Mouse (Mus musculus) telencephalon, adult 2 months (tissue): ENCODE measurements around the gene 1810055G02Rik.

Experiments used
- DNase-seq: peaks from one replicate; pipeline ENCODE4 v3.0.0-alpha.2; 2011; ENCODE audit warnings: low read depth, low spot score

1810055G02Rik gene

DNA sequence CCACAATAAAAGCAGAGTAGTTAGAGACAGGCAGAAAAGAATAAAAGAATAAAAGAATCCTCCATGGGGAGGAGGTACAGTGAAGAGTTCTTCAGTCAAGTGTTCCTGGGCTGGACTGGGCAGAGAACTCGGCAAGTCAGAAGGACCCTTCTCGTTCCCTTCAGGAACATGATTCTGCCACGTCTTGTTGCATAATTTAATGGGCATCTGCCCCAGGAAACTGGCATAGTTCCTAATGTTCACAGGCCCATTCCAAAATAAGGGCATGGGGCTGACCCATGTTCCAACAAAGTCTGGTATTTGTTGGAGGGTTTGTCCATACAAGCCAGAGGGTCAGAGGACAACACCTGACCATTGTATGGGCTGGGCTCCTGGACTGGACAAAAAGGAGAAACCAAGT lies 13.1 kb upstream of the 1810055G02Rik start:
- no peak for DNase-seq

DNA sequence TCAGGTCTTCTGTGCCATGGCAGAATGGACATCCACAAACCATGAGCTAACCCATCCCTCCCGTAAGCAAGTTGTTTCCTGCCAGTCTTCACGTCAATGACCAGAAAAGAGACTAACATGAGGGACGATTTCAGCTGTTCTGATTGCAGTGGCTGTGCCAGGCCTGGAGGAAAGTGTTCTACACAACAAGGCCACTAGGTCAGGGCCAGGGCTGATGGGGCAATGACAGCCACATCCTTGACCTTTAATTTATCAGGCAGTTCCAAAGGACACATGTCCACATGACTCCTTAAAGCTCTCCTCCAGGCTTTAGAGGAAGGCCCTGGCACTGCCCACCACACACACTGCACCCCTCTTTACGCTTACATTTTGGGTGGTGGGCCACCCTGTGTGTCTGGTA lies 12.6 kb upstream of the 1810055G02Rik start:
- no peak for DNase-seq

DNA sequence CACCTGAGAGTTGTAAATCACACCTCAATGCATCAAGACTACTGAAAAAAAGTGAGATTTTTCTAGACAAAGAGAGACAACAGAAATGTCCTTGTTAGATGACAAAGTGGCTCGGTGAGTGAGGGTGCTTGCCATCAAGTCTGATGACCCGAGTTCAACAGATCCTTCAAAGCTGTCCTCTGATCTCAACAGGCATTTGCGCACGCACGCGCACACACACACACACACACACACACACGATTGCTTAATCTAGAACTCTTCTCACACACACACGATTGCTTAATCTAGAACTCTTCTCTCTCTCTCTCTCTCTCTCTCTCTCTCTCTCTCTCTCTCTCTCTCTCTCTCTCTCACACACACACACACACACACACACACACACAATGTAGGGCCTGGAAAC lies 12.1 kb upstream of the 1810055G02Rik start:
- no peak for DNase-seq

DNA sequence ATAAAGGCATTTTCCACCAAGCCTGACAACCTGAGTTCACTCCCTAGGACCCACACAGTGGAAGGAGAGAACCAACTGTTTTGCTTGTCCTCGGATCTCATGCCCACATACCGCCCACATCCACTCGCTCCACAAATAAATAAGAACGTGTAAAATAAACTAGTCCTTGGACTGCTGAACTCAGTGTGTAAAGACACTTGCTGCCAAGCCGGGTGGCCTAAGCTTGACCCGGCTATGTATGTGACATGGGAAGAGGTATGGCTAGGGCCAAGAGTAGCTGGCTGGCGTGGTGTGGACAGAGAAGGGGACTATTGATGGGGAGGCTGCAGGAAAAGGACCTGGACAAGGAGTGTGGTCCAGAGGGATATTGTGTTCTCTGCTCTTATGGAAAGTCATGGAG lies 10.1 kb upstream of the 1810055G02Rik start:
- no peak for DNase-seq

DNA sequence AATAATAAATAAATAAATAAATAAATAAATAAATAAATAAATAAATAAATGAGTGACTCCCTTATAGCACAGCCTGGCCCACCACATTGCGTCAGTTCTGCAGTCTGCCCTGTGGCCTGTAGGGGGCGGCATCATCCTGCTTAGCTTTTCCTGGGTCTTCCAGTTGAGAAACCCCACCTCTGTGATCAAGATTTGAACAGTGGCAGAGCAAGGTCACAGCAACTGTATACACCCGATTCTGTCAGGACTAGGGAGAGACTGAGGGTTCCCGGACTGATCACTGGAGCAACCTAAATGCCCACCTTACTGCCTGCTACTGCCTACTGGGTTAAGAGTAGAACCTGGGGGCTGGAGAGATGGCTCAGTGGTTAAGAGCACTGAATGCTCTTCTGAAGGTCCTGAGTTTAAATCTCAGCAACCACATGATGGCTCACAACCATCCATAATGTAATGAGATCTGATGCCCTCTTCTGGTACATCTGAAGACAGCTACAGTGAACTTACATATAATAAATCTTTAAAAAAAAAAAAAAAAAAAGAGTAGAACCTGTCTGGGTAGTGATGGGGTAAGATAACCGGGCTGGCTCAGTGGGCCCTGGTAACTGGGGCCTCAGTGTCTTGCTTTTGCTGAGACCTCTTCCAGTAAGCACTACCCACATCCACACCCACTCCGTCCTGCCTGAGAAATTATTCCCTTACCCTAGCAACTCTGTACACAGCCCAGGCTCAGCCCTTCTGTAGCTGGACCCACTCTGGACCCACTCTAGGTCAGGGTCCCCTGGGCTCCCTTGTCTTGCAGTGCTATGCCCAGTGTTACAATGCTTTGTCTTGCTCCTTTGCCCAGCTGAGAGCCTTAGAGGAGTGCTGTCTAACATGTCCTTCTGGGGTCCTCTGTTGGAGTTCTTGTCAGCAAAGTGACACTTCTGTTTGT lies 8.3 kb upstream of the 1810055G02Rik start:
- DNase-seq, result no peak

DNA sequence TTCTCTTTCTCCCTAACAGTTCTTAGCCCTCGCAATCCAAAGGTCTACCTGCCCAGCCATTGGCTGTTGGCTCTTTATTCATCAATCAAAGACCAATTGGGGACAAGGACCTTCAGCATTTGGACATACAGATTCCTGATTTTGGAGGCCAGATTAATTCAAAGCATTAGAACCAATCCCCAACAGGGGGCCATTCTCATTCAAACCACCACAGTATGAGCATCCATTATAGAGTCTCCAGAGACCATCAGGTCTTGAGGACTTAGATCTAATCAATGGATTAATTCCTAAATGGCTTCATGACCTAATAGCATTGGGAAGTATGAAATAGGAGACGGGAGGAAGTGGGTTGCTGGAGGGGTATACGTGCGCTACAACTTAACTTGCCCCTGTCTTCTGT lies 5.6 kb upstream of the 1810055G02Rik start:
- DNase-seq, result no peak

DNA sequence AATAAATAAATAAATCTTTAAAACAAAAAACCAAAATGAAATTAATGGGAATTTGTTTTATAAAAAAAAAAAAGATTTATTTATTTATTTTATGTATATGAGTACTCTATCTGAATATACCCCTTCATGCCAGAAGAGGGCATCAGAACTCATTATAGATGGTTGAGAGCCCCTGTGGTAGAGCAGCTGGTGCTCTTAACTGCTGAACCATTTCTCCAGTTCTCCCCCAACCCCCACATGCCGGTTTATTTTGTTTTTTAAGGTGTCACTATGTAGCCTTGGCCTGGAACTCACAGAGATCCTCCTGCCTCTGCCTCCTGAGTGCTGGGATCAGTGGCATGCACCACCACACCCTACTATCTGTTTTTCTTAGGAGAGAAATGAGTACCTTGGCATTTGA lies 1.8 kb upstream of the 1810055G02Rik start:
- DNase-seq, result no peak

DNA sequence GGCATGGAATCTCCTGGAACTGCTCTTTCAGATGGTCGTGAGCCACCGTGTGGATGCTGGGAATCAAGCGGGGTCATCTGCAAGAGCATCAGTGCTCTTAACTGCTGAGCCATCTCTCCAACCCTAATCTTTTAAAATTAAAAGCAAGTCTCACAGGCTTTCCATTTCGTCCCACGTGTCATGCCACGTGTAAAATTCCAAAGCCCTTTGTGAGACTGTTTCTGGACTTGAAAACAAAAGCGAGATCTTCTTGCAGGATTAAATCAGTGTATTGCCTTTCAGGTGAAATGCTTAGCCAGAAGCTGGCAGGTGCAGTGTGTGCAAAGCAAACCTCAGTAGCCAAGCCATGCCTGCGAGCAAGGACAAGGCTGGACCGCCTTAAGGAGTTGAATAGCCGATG lies 540 bp upstream of the 1810055G02Rik start:
- no peak for DNase-seq

DNA sequence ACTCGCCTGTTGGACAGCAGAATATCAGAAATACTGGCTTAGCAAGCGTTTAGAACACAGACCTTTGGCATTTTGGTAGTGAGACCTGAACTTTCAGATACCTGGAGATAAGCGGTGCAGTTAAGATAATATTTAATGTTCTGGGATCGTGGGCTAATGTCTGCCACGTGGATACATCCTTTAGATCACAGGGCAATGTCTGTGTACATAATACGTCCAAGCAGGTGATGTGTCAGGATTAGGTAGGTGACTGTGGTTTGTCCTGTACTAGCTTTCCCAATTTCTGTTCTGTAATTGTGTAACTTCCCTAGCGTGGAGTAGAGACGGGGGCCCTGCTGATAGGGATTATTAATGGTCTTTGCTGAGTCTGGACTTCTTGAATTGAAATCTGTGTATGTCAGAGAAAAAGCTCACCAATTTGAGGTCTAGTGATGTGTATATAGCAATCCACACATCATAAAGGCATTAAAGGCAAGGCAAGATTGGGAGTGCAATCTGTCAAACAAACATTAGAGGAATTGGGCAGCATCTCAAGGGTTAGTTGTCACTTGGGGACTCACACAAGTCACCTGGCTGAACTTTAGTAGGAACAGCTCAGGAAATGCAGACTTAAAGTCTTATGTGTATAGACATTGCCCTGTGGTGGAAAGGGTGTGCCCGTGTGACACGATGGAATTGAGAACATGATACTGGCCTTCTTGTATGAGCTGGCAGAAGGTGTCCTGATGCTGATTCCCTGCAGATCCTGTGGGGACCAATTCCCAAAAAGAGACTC lies 1.1 kb downstream of the 1810055G02Rik start:
- DNase-seq, result no peak

DNA sequence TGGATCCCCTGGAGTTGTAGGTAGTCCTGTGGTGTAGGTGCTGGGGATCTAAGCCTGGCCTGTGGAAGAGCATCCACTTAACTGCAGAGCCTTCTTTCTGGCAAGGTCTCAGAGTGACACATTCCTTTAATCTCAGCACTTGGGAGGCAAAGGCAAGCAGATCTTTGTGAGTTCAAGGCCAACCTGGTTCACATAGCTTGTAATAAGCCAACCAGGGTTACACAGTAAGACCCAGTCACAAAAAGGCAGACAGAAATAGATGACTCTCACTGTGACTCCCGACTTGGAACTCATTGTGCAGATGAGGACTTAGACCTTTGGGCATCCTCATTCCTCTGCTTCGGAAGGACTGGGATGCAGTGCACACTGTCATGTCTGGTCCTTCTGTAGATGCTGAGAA lies 2.3 kb downstream of the 1810055G02Rik start:
- DNase-seq, result no peak

DNA sequence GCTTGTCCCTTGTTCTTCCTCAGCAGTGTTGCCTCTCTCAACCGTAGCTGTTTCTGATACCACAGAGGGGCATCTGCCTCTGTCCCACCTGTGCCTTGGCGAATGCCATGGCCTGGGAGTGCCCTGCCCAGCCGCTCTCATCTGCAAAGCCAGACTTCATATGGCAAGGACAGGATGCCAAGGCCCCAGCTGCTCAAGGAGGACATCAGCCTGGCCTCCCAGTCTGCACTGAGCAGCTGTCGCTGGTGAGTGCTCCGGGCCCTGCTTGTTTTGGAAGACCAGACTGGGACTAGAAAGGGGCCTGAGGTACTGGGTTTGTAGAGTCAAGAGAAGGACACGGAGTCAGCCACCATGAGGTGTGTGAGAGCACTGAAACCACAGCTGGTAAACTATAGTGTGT lies 6.3 kb downstream of the 1810055G02Rik start:
- DNase-seq, result no peak

DNA sequence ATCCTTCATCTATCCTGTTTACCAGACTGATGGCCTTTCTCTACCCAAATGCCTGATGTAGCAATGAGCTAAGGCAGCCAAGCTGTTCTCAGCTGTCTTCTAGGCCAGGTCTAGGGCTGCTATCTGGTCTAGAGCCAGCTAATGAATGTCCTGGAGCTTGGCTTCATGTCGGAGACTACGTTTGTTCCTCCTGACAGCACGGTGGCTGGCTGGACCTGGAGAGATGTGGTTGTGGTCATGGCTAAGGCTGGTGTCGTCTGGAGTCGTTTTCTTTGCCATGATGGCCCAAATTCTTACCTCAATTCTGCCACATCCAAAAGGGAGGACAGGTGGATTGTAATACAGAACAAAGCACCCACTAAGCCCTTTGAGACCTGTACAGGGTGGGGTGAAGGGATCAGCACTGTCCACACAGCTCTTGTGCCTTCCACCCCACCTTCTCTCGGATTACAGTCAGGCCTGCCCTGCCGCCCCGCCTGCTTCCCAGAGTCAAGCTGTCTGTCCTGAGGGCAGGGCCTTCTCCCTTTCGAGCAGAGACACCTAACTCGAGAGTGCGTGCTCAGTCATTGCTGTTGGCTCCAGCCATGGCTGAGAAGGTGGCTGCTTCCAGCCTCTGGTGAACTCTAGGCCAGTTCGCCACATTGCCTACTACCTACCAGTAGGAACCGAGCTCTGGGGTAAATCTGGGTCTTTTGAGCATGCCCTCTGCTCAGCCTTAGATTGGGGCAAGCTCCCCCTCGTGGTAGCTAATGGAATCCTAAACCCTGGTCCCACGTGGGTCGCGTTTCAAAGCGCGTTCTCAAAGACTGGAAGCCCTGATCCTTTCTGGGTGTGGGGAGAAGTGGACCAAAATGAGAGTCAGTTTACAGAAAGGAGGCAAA lies 10.6 kb downstream of the 1810055G02Rik start:
- peak; percentile 45 for DNase-seq

DNA sequence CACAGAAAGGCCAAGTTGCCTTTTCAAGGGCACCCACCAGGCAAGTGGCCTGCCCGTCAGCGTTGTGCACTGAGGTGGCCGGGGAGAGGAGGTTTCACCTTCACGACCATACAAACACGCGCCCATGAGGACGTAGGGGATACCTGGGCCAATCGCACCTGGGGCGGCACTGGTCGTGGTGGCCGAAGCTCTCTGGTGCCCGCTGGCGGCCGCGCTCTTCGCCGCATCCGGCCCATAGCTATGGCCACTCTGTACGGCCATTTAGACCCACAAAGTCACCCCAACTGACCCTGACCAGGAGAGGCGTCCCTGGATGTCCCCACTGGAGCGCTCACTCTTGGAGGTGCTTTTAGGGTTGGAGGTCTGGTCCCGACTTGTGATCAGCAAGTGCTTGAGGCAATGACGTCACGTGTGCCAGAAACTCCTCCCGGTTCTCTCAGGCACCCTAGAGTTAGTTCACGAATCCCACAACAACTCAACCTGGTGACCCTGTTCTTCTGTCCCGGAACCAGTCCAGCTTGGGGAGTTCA lies 11.3 kb downstream of the 1810055G02Rik start:
- DNase-seq, result peak; percentile 21

DNA sequence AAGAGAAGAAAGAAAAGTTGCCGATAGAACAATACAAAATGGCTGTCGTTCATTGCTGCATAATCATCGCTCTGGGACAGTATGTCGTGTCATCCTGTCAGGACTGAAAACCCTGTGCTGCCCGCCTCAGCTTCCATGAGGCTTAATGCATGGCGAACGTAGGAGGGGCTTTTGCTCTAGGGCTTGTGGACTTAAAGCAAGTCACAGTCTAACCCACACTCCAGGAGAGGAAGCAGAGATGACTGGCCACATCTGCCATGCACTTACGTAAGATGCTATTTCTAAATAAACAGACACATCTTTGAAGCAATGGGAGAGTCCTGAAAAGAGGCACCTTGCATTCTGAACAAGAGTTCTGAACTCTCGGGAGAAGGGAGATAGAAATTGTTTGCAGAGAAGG lies 15.1 kb downstream of the 1810055G02Rik start:
- no peak for DNase-seq

DNA sequence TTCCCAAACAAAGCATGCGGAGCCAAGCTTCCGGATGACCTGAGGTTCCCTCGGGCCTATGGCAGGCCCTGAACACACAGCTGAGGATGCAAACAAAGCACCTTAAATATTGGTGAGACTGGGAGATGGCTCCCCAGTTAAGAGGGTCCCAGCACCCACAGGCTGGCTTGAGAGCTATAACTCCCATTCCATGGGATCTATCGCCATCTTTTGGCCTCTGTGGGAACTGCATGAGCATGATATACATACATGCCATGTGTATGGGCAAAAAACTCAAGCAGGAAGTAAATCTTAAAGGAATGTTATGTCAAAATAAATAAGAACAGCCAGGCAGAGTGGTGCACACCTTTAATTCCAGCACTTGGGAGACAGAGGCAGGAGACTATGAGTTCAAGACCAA lies 15.8 kb downstream of the 1810055G02Rik start:
- DNase-seq, result no peak

DNA sequence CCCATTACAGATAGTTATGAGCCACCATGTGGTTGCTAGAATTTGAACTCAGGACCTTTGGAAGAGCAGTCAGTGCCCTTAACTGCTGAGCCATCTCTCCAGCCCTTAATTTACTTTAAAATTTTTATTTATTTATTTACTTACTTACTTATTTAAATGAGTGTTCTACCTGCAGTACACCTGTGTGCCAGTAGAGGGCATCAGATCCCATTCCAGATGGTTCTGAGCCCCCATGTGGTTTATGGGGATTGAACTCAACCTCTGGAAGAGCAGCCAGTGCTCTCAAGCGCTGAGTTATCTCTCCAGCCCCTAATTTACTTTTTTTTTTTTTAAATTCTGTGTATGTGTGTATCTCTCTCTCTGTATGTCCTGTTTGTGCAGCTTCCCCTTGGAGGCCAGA lies 16.7 kb downstream of the 1810055G02Rik start:
- DNase-seq, result no peak

DNA sequence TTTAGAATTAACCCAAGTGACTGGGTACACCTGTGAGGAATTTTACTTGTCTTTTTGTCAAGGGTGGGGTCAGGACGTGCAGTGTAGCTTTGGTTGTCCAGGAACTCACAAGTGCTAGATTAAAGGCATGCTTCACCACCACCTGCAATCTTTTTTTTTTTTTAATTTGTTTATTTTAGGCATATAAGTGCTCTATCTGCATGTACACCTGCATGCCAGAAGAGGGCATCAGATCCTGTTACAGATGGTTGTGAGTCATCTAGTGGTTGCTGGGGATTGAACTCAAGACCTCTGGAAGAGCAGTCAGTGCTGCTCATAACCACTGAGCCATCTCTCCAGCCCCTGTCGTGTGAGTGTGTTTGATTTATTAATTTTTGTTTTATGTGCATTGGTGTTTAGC lies 20.8 kb downstream of the 1810055G02Rik start:
- no peak for DNase-seq

DNA sequence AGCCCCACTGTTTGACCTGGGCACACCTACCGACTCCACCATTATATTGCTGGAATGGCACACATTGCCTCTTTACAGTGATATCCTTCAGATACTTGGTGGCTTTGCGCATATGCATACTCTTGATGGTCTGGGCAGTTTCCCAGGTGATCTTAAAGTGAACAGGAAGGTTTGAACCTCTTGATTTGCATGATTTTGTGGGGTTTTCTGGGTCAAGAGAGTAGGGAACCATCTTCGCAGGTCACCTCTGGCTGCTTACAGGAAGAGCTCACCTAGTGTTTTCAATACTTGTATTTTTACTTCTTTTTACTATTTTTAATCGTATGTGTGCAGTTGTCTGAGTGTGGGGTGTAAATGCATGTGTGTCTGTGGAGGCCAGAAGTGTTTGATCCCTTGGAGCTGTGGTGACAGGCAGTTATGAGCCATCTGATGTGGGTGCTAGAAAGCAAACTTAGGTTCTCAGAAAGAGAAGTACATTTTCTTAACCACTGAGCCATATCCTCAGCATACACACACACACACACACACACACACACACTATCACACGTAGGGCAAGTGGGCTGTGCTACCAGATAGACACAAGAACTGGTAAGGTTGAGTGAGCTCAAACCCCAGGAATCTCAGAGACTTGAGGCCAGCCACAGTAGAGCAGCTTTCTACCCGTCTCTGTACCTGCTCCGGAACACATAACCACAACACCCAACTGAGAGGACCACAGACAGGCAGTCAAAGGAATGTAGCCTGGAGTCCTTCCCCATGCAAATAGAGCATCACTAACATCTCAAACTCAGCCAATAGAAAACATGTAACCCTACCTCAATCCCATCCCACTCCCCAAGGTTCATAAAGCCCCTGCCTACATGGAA lies 22.9 kb downstream of the 1810055G02Rik start:
- DNase-seq, result no peak

DNA sequence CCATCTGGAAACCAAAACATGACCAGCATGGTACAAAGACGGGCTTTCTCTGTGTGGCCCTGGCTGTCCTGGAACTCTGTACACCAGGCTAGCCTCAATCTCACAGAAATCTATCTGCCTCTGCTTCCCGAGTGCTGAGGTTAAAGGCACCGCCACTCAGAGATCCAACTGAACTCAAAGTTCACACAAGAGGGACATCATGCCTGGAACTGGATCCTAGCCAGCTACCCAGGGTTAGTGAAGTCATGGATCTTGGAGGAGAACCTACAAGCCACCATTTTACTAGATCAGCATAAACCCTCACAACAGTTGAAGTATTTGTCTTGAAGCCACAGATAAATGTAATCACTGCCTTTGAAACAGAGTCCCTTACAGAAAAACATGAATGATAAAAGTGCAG lies 27.9 kb downstream of the 1810055G02Rik start:
- DNase-seq, result no peak

DNA sequence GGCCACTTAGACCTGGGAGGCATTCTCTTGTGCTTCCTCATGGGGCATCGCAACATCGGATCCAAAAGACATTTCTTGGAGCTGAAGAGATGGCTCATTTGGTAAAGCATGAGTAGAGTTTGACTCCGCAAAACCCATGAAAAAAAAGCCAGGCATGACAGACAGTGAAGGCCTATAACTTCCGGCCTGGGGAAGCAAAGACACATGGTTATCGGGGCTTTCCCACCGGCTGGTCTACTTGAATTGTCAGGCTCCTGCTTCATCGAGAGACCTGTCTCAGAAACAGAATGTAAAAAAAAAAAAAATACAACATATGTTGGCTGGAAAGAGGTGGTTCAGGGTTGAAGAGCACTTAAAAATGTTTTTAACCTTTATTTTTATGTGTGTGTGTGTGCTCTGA lies 31.6 kb downstream of the 1810055G02Rik start:
- no peak for DNase-seq

DNA sequence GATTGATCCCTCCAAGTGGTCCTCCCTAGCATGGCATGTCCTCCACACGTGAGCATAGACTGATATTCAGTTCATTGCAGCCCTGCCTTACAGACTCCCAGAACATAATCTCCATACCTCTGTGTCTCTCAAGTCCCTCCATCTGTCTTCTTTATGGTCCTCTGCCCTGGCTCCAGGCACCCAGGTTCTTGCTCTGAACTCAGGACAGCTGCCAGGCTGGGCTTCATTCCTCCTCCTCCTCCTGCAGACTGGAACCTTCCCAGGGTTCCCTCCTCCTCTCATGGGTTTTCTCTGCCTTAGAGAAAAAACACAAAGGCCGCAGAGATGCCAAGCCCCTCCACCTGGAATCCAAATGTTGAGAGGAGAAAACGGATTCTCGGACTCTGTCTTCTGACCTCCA lies 34.6 kb downstream of the 1810055G02Rik start:
- DNase-seq, result no peak
